Mouse (Mus musculus) liver (tissue): Measurements from ENCODE around the gene Tle2.

ENCODE experiments used
- DNase-seq: peaks from one replicate; pipeline ENCODE4 v3.0.0-alpha.2; 2020; ENCODE audit warnings: mixed read lengths

Gene Tle2

DNA sequence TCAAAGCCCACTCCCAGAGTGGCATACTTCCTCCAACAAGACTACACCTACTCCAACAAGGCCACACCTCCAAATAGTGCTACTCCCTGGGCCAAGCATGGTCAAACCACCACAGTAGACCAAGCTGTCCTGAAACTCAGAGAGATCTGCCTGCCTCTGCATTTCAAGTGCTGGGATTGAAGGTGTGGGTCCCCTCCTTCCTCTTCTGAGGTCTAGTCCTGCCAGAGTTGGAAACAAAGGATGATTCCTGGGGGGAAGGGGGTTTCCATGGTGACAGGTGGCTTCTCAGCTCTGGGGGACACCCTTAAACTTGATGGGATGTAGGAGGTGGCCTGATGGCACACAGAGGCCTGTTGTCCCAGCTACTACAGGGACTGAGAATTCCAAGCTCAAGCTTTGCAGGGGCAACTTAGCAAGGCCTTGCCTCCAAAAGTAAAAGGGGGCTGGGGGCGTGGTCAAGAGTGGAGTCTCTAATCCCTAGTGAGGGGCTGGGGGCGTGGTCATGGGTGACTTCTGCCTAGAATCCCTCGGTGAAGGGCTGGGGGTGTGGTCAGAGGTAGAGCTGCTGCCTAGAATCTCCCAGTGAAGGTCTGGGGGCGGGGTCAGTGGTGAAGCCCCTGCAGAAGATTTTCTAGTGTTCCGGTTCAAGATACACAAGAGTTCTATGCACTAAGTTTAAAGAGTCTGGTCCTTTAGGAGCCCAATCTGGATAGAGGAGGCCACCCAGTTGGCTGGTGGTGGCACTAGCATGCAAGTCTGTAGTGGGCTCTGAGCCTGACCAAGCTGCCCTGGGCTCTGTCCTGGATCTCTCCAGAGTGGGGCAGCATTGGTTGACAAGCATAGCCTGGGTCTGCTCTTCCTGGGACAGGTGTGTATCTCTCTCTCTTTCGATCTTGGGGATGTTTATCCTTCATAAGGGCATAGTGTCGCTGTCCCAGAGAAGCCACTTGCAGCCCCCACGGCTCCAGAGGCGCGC is at the start of gene Tle2:
Gene Tle2 (plus strand): TSS at position 481 of the 976 bp plus-strand sequence.
- DNase-seq: no peak

DNA sequence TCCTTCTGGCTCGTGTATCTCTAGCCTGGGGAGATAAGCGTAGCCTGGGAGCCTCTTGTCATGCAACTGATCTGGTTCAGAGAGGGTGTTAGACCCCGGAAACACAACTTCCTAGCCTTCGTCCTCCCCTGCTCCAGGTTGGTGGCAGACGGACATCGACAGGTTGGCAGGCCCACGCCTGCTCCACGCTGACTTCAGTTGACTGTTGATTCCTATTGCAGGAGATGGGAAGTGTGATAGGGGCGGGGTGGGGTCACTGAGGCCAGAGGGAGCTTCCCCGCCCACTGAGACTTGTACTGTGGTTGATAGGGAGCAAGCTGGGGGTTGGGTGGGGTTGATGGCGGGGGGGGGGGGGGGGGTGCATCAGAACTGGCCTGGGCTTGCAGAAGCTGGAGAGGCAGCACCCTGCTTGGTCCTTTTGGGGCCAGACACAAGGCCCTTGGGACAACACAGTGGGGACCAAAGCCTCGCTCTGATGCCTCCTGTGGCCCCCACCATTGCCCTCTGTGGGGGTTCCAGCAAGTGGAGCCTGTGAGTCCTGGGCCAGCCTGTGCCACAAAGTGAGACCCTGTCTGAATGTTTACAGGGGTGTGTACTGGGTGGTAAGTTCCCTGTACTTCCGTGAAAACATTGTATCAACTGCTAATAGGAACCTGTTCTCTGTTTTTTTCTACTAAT is 49.2 kb upstream of the Tle2 start:
- DNase-seq: peak; percentile 85

DNA sequence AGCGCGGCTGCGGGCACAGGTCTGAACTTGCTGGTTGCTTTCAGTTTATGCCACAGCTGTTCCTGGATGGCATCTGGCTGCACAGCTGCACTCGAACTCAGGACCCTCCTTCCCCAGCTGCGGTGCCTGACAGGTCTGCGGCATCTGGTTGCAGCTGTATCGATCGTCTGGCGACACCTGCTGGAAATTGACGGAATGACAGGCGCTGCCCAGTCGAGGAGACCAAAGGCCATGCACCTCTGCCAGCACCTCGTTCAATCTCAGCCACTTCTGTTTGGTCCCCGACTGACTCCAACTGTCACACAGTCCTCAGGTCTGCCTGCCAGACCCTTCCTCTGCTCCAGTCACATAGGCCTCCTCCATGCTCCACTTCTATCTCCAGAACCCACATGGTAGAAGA is 47.6 kb upstream of the Tle2 start:
- peak; percentile 86 for DNase-seq

DNA sequence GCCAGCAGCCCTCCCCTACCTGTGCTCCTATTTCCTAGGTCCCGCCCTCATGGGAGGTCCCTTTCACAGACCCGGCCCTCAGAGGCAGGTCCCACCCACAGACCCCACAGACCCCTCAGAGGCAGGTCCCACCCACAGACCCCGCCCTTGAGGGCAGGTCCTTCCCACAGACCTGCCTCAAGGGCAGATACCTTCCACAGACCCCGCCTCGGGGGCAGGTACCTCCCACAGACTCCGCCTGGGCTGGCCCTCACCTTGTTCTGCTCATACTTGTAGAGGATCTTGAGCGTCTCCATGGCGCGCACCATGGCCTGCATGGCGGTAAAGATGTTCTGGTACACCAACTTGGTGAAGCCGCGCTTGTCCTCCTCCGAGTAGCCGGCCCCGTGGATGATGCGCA is 39.5 kb upstream of the Tle2 start:
- no peak for DNase-seq

DNA sequence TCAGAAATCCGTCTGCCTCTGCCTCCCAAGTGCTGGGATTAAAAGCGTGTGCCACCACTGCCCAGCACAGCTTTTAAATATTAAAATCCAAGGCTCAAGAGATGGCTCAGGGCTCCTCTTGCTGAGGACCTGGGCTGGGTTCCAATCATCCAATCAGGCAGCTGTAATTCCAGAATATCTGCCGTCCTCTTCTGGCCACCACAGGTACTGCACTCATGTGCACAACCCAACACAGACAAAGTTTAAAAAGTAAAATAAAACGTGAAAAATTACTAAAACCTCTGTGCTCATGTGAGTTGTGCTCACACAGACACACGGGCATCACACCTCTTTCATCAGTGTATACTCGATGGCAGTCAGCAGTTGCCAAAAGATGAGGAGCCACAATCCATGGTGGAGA is 37.6 kb upstream of the Tle2 start:
- no peak for DNase-seq

DNA sequence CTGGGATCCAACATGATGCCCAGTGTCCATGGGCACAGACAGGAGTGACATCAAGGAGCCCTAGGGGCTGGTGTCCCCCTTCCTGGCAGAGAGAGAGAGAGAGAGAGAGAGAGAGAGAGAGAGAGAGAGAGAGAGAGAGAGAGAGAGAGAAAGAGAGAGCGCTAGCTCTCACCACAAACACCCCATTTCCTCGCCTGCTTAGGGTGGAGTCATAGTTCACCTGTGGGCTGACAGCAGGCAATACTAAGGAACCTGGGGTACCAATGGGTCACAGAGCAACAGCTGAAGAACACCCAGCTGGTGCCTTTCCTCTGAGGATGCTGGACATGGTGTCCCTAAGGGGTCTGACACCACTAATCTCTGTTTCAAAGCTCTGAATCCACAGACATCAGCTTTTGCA is 36.9 kb upstream of the Tle2 start:
- no peak for DNase-seq

DNA sequence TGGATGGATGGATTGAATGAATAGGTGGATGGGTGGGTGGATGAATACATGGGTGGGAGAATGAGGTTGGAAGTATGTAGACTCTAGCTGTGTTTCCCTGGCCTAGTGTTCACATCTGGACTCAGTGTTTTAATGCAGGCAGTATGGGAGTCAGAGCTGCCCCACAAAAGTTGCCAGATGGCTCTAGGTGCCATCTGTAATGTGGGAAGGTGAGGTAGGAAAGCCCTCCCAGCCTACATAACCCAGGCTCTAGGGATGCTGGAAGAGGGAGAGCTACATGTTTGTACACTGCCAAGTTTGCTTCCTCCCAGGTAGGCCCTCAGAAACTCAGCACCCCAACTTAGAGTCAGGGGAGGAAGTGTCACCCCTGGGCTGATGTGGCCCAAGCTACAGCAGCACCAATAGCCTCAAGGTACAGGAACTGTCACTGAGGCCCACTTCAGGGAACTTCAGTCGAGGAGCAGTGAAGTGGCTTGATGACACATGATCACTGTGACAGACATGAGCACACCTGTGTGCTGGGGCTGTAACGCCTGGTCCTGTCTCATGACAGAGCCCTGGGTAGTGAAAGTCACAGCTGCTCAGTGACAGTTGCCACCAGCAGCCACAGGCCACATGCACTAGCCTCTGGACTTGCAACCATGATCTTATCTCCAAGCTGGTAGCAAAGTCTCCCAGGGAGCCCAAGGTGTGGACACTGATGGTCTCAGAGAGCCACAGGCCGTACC is 35.9 kb upstream of the Tle2 start:
- DNase-seq: no peak

DNA sequence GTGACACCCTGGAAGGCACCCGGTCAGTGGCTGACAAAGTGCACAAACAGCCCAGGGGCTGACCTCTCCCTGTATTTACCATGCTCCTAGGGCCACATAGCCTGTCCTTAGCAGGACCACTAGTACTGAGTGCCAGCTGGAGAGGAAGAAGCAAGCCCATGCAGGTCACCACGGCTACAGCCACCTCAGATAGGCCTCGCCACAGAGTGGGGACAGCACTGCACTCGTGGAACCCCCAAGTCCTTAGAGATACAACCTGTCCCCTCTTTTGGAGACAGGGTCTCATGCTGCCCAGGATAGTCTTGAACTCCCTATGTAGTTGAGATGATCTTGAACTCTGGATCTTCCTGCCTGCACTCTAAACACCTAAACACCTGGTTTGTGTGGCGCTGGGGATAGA is 33.0 kb upstream of the Tle2 start:
- DNase-seq: no peak

DNA sequence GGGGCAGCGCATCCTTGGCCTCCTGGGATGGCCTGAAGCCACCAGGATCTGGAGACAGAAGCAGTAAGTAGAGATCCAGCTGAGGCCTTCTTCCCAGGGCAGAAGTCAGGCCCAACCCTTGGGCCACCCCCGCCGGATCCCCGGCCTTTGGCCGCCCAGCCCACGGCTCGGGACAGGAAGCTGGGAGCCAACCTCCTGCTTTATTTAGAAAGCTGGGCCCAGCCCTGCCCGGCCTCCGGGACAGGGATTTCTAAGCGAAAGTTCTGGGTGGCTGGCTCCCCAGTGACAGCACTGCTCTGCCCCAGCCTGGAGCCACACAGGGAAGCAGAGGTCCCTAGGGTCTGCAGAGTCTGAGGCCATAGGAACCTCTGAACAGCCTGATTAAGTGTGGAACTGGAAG is 32.6 kb upstream of the Tle2 start:
- peak; percentile 46 for DNase-seq

DNA sequence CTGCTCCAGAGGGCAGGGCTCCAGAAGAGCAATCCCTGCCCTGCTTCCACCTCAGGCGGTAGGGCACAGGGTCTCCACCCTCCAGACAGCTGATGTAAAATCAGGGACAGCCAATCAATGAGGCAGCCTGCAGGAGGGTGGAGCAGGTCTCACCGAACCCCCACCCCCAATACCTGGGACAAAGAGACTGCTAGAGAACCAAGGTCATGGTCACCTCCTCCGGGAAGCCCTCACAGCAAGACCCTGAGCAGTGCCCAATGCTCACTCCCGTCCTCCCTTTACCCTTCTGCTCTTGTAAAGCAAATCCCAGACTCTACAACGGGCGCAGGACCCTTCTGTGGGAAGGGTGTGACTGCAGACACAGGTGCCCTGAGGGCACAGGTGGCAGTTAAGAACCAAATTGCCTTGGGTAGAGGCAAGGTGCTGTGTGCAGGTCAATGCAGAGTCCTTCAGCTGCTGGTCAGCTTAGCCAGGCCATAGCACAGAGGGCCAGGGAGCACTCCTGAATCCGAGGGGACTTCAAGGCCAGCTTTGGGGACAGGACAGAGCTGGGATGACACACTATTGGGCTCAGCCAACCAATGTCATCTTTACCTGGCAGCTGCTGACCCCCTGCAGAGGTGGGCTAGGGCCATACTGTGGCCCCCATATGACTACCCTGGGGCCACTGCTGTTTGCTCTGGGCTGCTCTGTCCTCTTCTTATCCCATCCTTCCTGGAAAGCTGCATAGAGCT is 31.5 kb upstream of the Tle2 start:
- DNase-seq: no peak

DNA sequence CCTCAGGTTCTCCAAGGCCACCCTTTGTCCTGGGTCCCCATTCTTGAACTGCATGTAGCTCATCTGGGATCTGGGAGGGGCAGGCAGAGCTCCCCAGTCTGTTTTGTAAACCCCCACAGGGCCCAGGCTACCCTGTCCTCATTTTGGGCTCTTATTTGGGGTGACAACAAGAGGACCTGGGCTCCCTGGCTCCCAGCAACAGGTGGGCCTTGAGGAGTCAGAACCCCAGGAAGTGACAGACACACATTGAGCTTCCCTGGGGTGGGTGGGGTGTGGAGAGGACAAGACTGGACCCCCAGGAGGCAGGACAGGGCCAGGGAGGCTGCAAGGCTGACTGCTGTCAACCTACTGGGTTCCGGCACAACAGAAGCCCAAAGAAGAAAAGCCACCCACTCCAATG is 30.7 kb upstream of the Tle2 start:
- no peak for DNase-seq

DNA sequence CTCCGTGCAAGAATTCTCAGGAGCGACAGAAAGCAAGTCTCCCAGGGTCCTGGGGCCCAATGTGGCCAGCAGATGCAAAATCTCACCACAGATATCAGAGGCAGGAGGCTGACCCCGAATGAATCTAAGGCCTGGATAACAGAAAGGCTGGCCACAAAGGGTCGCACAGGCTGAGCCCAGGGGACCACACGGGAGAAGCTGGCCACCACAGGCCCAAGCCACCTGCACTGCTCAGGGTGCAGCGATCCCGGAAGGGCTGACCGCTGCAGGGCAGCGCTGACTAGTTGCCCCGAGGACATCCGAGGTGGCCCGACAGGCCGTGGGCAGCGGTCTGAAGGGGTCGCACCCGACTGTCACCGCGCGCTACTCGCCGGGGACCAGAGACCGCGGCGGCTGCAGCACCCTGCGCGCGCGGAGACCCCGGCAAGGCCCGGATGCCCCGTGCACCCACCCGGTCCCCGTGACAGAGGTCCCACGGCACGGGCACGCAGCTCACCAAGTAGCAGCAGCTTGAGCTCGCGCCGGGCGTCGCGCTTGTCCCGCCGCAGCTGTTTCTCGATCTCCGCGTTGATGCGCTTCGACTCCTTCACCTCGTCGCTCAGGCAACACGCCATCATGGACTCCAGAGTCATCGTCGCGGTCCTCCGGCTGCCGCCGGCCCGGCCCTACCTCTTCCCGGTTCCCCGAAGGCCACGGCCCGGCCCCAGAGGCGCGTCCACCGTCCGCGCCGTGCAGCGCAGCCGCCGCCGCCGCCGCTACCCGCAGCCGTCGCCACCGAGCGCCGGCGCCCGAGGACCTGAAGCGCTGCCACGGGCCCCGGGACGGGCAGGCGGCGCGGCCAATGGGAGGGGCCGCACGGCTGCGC is 29.8 kb upstream of the Tle2 start:
- DNase-seq: no peak

DNA sequence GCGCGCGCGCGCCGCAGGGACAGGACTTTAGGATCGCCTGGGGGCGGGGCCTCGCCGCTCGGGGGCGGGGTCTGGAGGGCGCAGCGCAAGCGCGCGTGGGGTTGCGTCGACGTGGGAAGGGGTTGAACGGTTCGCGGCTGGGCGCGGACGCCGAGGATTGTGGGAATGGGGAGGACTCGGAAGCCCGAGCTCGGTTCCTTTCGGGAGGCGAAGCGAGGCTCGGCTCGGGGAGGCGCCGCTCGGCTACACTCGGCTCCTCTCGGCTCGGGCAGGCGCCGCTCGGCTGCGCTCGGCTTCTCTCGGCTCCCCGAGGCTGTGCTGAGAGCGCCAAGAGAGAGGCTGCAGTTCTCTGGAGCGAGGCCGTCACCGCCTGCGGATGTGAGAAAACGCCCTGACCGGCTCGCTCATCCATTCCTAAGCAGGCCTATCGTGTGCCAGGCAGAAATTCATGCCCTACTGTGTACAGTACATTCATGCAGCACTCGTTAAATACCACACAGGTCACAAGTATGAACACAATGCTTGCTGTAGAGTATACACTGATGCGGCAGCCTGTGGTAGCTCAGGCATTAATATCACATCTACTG is 29.1 kb upstream of the Tle2 start, which contains the start of gene Gna11:
Gene Gna11 (minus strand): TSS at position 30 of the 587 bp plus-strand sequence.
- DNase-seq: peak; percentile 100

DNA sequence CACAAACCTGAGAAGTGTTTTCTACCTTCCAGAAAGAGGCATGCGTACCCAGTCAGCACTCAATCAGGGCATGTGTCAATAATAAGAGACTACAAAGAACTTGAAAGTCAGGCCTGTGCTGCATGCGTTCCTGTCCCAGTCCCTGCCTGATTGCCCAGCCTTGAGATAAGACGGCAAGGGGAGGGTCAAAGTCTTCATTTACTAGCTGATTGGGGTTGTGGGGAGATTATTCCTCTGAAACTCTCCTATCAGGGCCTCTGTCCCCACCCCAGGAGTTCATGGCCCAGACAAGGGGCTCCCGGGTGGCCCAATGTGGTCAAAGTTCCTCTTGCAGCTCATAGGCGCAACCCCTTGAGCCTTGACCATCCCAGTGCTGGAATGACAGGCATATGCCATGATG is 28.0 kb upstream of the Tle2 start:
- DNase-seq: peak; percentile 72

DNA sequence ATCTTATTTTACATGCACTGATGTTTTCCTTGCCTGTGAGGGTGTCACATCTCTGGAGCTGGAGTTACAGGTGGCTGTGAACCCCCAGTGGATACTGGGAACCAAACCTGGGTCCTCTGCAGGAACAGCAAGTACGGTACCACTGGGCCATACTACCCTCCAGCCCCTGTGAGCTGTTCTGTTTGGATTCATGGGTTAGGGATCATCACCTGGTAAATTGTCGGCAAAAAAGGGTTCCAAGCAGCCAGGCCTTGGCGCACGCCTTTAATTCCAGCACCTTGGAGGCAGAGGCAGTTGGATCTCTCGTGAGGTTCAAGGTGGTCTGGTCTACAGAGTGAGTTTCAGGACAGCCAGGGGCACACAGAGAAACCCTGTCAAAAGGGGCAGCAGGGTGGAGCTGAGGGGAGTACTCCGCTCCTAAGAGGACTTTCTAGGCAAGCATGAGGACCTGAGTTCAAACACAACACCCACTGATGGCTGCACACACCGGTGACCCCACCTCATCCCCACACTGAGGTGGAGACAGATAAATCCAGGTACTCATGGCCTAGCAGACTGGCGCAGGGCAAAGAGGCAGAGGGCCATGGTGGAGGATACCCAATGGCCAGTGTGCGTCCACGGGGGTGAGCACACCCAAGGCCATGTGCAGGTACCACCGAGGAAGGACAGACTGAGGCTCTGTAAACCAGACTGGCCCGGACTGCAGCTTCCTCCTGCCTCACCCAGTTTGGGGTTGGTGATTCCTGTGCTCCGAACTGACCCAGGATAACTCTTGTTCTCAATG is 27.4 kb upstream of the Tle2 start:
- DNase-seq: no peak

DNA sequence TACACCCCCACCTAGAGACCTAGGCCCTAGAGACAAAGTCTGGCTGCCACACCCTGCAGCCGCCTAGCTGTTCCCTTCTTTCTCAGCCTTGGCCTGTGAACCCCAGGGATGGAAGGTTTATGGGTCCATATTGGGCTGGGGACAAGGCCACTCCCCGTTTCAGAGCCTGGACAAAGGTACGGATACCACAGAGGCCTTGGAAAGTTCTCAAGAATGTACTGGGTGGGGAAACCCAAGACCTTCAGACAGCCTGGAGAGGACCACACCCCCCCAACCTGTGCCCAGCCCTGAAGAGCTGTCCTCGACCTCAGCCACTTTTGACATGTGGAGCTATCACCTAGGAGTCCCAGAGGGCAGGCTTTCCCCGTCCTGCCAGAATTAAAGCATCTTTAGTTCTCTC is 25.4 kb upstream of the Tle2 start:
- no peak for DNase-seq

DNA sequence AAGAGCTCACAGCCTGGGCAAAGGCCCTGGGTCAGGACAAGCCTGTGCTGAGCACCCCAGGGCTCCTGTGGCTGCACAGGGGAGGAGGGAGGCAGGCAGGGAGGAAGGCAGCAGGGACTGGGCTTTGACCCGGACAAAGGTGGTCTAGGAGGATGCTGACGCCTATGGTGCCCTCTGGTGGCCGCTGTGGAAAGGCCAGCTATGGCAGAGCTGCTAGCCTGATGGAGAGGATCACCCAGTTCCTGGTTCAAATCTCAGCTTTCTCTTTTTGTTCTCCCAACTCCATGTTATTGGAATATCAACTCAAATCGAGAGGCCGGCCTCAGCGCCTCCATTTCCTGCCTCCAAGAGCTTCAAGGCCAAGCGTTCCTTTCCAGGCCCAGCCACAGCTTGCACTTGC is 24.1 kb upstream of the Tle2 start:
- DNase-seq: peak; percentile 83

DNA sequence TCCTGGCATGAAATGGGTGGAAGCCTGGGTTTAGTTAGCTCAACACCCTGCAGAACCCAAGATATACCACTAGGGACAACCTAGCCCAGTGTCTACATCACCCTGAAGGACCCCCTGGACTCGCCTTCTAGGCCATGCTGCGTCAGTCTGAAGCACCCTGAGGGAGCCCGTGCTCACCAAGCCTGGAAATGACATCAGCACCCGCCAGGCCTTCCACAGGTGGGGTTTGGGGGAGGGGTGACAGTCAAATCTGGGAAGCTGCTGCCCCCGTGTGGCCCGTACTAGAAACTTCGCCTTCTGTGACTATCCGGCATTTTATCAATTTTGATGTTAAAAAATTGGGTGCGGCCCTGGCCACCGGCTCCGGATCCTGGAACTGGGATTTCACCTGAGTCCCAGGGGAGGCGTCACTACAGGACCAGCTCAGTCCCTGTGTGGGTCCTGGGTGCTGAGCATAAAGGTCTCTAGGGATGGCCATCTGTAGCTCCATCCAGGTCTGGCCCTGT is 22.7 kb upstream of the Tle2 start:
- DNase-seq: peak; percentile 80

DNA sequence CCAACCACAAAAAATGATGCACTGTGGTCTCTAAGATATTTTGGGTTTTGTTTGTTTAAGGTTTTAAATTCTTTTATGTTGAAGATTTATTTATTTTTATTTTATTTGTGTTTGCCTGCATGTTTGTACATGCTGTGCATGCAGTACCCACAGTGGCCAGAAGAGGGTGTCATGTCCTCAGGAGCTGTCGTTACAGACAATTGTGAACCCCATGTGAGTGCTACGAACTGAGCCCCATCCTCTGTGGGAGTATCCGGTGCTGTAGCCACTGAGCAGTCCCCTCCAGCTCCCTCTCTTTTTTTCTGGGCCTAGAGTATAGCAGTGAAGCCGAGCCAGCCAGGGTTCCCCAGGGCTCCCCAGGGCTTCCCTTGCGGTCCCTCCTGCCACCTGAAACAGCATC is 21.1 kb upstream of the Tle2 start:
- DNase-seq: peak; percentile 65
